Mouse (Mus musculus): ENCODE data around the gene Ccdc97.
"Not testable (repeated sequence)": the region's sequence is repeated elsewhere in the genome, so short reads cannot be mapped to it uniquely, and the experiment has no call there.

- TF ChIP-seq EP300, CTCF (IDR thresholded peaks at IDR 0.05; ENCODE audit: low read depth): not testable (repeated sequence)
Observed at GRCm38 (mm10) chr7:25721776-25722175, 2.9 kb upstream of the Ccdc97 start.

All from liver, embryonic 14.5 days (tissue).